Comparison of ENCODE assay signal across 14 mouse cellular contexts in genomic region chr2:124244543-124245245, GRCm38 (mm10).
A peak's percentile ranks its signal among the peaks of the same experiment; 100 is the strongest.
DNase-seq lines count a peak whose midpoint lies in the region; ATAC-seq lines count a peak whose summit lies in the region.
"Had no signal": no experiment of that assay in that cellular context is flagged by ENCODE, and none has a peak within 500 bp of the region (broad histone marks: within the 10 kb centered on the region; RNA-seq: fewer than 3 reads in every experiment).

No protein-coding gene starts in this region.

- H3K4me3 ChIP-seq in heart, embryonic 10.5 days: no peak overlapping the region
- H3K4me3 ChIP-seq in lung, embryonic 15.5 days: no peak overlapping the region
- H3K4me3 ChIP-seq in intestine, embryonic 15.5 days (replicated peaks): no peak overlapping the region
- H3K4me3 ChIP-seq: limb, embryonic 10.5 days; stomach, embryonic 15.5 days had no signal

- H3K9ac ChIP-seq in lung, embryonic 15.5 days: no peak overlapping the region
- no peak overlapping the region for H3K9ac ChIP-seq in intestine, embryonic 15.5 days
- H3K9ac ChIP-seq: stomach, embryonic 15.5 days had no signal

- peaks cover 16% of the 10 kb centered on the region for H3K4me1 ChIP-seq in heart, embryonic 10.5 days
- peaks cover 10% of the 10 kb centered on the region; the same call in 1 of the 2 replicates for H3K4me1 ChIP-seq in lung, embryonic 15.5 days
- no peaks in the 10 kb centered on the region for H3K4me1 ChIP-seq in intestine, embryonic 15.5 days (replicated peaks)
- H3K4me1 ChIP-seq: limb, embryonic 10.5 days; stomach, embryonic 15.5 days had no signal

- ATAC-seq in lung, embryonic 15.5 days (ENCODE audit: borderline replicate concordance, extremely low read depth, low FRiP score, low TSS enrichment): peak; percentile 85; the same call in 1 of the 2 replicates
- ATAC-seq in intestine, embryonic 15.5 days: no peak
- no peak for ATAC-seq in erythroid progenitor cell, adult 5-6 weeks (replicated peaks; ENCODE audit: low FRiP score, poor library complexity, severe bottlenecking)

- peak; percentile 22 to 40 for DNase-seq in heart, adult 18-20 months
- DNase-seq in heart, embryonic 10.5 days (ENCODE audit: low spot score): no peak
- DNase-seq in 3T3-L1 (ENCODE audit: low read depth, low spot score) (peak; percentile 76), NIH3T3 (ENCODE audit: low read depth) (peak; percentile 26)
- DNase-seq: cerebellum, postnatal 36 days; gastrocnemius, postnatal 14 days; heart, postnatal 36 days; midbrain, embryonic 14.5 days; right cerebral cortex, postnatal 4 days had no signal

- 71% methylated on average over 4 of the region's 4 CpGs for WGBS in heart, embryonic 10.5 days
- WGBS in lung, embryonic 15.5 days: 22% methylated on average over 4 of the region's 4 CpGs
- 29% methylated on average over 4 of the region's 4 CpGs for WGBS in intestine, embryonic 15.5 days

- H3K27me3 ChIP-seq in heart, embryonic 10.5 days (ENCODE audit: insufficient read depth, poor library complexity, severe bottlenecking): no peaks in the 10 kb centered on the region
- H3K27me3 ChIP-seq in lung, embryonic 15.5 days: no peaks in the 10 kb centered on the region
- H3K27me3 ChIP-seq in intestine, embryonic 15.5 days (replicated peaks): no peaks in the 10 kb centered on the region
- H3K27me3 ChIP-seq: stomach, embryonic 15.5 days had no signal

- H3K9me3 ChIP-seq in heart, embryonic 10.5 days: no peaks in the 10 kb centered on the region
- H3K9me3 ChIP-seq in lung, embryonic 15.5 days: no peaks in the 10 kb centered on the region
- H3K9me3 ChIP-seq in intestine, embryonic 15.5 days: 0 out of 2 replicates have a peak, but pooled peaks cover 3% of the 10 kb centered on the region
- H3K9me3 ChIP-seq: limb, embryonic 10.5 days; stomach, embryonic 15.5 days had no signal

- H3K27ac ChIP-seq in heart, embryonic 10.5 days: no peak overlapping the region
- H3K27ac ChIP-seq in lung, embryonic 15.5 days: peak overlapping the region; percentile 66
- H3K27ac ChIP-seq in intestine, embryonic 15.5 days: no peak overlapping the region
- H3K27ac ChIP-seq: limb, embryonic 10.5 days; stomach, embryonic 15.5 days had no signal

- H3K4me2 ChIP-seq in lung, embryonic 15.5 days: no peak overlapping the region
- no peak overlapping the region for H3K4me2 ChIP-seq in intestine, embryonic 15.5 days (replicated peaks)
- H3K4me2 ChIP-seq: stomach, embryonic 15.5 days had no signal

- no peaks in the 10 kb centered on the region for H3K36me3 ChIP-seq in heart, embryonic 10.5 days
- no peaks in the 10 kb centered on the region for H3K36me3 ChIP-seq in lung, embryonic 15.5 days
- H3K36me3 ChIP-seq in intestine, embryonic 15.5 days: no peaks in the 10 kb centered on the region
- H3K36me3 ChIP-seq: limb, embryonic 10.5 days; stomach, embryonic 15.5 days had no signal
